Mouse (Mus musculus) kidney, adult 11 months (tissue): Measurements from ENCODE around the gene Cblb.

Experiments used
- DNase-seq: peaks from one replicate; pipeline ENCODE4 v3.0.0; 2022

Cblb gene

DNA sequence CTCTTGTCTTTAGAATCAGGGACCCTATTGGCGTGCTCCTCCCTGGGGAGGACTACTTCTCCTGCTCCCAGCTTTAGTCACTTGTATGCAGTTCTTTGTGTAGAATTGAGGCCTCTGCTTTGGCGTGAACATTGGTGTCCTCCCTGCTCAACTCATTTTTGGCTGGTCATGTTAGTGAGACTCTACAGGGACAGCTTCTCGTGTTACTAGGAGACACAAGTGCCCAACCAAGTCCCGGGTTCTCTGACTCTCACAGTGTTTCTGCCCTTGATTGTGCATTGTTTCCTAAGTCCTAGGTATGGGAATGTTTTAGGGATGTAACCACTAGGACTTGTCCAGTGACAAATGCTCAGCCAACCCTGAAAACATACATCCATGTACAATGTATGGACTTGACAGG, 9.9 kb downstream of the Cblb start:
- DNase-seq: no peak

- no peak for DNase-seq
Measured at GRCm38 (mm10) chr16:52042667-52043379, 11.8 kb downstream of the Cblb start.

DNA sequence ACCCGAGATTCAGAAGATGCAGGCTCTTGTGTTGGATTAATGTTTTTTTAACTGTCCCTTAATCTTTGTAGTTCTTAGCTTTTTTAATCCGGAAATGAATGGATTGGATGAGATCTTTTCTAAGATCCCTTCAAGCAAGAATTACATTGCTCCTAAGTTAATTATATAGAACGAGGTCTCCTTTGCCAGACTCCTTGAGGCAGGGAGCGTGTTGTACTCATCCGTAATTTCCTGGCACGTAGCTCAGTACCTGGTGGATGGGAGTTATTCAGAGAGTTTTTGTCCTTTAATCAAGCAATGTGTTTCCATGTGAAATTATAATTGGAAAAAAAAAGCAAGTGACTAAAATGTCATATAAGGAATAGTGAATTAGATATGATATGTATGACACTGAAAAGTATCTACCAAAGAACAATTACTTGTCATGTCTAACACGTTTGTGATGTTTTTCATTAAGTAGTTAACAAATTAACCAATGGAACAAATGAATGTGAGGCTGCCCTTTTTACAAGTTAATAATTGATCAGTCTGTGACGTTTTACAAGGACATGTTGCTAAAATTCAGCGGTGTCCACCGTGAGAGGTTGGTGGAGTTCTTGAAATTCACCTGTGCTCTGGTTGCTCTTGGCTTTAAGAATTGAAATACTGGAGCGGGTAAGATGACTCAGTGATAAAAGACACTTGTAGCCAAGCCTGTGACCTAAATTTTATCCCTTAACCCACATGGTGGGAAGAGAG, 12.5 kb downstream of the Cblb start:
- no peak for DNase-seq

GRCm38 (mm10) chr16:52044518-52044917, 13.5 kb downstream of the Cblb start:
- DNase-seq: no peak

- no peak for DNase-seq
Measured at GRCm38 (mm10) chr16:52044985-52045384, 14.0 kb downstream of the Cblb start.

- no peak for DNase-seq
Measured at GRCm38 (mm10) chr16:52046464-52046863, 15.4 kb downstream of the Cblb start.

GRCm38 (mm10) chr16:52051106-52051505, 20.1 kb downstream of the Cblb start:
- DNase-seq: no peak

GRCm38 (mm10) chr16:52052734-52053133, 21.7 kb downstream of the Cblb start:
- no peak for DNase-seq

DNA sequence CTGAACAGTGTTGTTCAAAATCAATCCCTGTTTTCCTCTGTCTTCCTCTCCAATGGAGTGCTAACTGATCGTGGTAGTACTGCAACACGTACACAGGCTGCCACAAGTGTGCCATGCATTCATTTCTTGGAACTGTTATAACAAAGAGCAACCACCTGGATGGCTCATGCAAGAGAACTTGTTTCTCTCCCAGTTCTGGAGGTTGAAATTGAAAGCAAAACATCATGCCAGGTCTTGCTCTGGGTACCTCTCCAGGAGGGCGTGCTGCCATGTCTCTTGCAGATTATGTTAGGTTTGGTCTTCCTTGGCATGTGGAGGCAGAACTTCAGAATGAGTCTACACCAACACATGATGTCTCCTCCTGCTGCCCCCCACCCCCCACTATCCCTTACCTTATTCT, 24.2 kb downstream of the Cblb start:
- no peak for DNase-seq

- DNase-seq: no peak
Measured at GRCm38 (mm10) chr16:52056164-52056563, 25.1 kb downstream of the Cblb start.

- DNase-seq: no peak
Measured at GRCm38 (mm10) chr16:52057335-52057734, 26.3 kb downstream of the Cblb start.

DNA sequence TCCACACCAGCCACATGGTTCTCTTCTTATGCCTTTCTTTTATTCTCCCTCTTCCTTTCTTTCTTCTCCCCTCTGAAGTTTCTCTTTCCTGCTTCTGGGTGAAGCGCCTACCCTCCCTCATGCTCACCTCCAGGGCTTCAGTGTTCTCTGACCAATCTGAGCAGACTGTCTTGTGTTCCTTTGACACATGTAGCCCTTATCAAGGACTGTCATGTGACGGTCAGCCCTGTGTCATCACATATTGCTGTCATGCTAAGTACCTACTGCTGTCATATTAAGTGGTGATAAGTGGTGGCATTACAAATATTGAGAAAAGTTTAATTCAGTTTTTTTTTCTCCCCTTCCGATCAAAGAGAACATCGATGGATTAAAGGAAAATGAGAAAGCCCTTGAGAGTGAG, 28.5 kb downstream of the Cblb start:
- DNase-seq: no peak

GRCm38 (mm10) chr16:52060100-52060719, 29.2 kb downstream of the Cblb start:
- no peak for DNase-seq

DNA sequence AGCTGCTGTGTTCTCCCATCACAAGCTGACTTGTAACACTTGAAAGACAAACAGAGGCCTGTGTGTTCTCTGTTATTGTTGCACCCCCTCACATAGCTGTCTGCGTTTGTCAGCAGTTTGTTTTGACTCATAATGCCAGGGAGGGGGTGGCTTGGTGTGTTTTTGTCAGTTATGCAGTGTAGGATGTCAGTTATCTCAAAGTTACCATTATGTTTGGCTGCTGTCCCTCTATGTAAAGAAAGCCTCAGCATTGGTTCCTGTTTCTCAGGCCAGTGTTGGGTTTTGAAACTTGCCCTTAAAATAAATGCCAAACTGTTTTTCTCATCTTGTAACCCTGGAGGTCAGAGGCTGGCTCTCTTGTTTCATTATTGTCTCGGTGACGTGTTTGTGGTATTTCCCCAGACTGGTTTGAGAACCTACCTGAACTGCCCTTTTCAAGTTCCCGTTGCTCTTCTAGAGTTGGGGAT, 30.0 kb downstream of the Cblb start:
- no peak for DNase-seq

- DNase-seq: no peak
Measured at GRCm38 (mm10) chr16:52064309-52065105, 33.5 kb downstream of the Cblb start.

DNA sequence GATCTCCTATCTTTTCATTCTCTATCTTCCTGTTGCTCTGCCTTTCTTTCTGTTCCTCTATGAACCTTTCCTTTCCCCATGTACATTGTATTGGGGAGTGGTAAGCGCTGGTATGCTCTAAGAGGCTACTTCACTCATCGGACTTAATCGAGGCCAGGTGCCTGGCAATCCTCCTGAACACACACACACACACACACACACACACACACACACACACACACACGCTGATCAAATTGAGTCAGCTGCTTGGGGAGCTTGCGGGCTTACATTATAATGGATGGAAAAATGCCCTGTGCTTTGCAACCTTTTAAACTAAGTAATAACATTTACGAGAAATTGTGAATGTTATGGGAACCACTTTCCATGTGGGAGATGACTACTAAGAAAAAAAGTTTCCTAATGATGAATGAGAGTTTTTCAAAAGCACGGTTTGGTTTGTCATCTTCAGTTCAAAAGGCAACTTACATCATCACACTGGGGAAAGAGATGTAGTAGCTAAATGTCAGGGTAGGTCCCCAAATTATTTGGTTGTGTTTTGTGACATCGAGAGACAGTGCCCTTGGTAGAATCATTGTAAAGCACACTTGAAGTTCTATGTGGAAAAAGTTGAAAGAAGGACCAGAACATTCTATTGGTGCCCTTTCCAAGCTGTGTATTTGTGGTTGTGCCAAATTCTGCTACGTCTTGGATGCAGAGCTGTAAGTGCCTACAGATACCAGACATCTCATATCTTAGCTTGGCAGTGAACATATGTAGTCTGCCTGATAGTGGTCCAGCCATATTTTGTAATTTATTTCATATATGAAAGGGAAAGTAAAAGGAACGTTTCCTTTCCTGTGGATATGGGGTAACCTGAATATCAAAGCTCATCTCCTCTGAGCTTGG, 36.8 kb downstream of the Cblb start:
- DNase-seq: no peak

DNA sequence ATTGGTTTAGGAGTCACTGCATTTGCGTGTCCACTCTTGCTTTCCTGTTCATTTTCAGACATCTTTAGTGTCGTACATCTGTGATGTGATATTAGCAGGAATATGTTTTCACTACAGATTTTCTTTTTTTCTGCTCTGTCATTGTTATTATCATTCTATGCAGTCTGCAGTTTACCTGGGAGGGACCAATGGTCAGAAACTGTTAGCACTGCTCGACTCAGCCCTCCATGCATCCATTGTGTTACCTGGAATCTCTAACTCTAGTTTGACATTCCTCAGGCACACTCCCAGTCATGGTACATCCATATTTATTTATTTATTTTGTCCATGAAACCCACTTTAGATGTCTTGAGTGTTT, 37.5 kb downstream of the Cblb start:
- no peak for DNase-seq

DNA sequence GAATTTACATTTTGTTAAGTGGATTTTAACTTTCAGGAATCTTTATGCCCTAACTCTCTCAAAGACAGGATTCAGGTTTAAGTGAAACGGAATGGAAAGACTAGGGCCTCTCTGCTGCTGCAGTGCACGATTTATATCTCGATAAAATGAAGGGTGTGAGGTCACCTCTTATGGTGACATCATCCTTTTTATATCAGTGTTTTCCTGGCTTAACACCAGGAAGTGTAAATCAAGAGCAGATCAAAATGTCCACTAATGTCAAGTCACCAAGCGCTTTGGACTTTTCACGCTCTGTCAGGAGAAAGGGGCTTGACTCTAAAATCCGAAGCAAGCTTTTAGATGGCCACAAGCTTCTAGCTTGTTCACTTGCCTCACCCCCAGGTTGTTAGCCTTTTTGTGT, 38.6 kb downstream of the Cblb start:
- no peak for DNase-seq

DNA sequence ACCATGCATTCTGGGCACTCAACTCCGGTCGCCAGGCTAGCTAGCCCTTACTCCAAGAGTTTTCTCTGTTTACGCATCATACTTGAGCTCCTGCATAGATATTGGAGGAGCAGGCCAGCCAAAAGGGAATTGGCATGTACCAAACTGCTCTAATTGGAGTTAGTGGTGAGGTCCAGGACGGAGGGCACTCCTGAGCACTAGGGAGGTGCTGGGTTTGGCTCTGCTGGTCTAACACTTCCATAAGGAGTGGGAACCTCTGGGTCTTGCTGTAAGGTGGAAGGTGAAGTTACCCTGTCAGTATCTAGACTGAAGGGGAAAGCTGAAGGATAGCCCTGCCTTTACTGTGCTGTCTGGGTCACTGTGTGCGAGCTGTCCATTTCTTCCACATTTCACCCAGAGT, 39.1 kb downstream of the Cblb start:
- DNase-seq: no peak

DNA sequence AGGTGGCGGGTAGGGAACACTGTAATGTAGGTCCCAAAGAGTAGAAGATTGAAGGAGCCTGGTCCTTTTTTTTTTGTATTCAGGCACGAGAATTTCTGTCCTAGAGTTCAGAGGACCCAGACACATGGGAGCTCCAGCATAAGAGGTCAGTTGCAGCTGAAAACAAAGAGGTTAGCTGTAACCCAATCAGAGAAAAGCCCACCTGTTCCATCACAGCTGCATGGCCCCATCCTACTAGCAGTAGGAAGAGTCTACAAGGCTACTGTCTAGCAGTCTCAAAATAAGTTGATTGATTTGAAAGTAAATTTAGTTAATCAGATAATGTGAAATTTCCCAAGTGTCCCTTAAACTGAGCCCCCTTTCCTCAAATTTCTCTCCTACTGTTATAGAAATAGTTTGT, 40.3 kb downstream of the Cblb start:
- no peak for DNase-seq

- no peak for DNase-seq
Measured at GRCm38 (mm10) chr16:52071766-52072209, 40.8 kb downstream of the Cblb start.

GRCm38 (mm10) chr16:52076652-52077051, 45.6 kb downstream of the Cblb start:
- DNase-seq: no peak
